Mouse (Mus musculus) heart, adult 11 months (tissue): Measurements from ENCODE around the gene Syce1l.

Experiments
- DNase-seq: peaks from one replicate; pipeline ENCODE4 v3.0.0; 2022

Gene Syce1l

DNA sequence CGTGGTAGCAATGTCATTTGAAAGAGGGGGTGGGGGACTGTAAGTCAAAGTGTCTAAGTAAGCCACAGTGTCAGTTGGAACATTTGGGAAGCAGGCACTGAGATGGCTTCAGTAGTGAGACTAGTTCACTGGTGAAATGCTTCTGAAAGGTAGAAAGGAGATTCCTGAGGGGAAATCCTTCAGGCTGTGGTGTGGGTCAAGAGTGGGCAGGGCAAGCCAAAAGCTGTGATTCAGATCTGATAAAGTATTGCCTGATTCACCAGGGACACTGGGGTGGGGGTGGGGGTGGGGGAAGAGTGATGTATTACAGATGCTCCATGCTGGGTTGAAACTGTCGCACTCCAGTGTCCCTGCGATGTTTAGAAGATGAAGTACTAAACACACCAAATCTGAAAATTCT, 31.6 kb downstream of the Syce1l start:
- peak; percentile 41 for DNase-seq

DNA sequence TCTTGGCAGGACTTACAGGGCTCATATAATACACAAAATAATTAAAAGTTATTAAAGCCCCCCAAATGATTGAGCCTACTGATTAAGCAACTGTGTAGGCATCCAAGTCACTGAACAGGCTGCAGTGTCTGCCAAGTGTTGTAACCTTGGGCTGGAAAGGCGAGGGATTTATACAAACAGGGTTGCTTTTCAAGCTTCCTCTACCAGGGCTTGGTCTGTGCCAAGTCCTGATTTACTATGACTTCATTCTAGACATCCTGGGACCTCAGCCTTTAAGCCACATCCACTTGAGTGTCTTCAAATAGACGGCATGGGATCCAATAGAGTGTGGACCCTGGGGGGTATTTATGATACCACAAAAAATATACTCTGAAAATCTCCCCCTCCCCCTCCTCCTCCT, 32.3 kb downstream of the Syce1l start:
- peak; percentile 46 for DNase-seq

DNA sequence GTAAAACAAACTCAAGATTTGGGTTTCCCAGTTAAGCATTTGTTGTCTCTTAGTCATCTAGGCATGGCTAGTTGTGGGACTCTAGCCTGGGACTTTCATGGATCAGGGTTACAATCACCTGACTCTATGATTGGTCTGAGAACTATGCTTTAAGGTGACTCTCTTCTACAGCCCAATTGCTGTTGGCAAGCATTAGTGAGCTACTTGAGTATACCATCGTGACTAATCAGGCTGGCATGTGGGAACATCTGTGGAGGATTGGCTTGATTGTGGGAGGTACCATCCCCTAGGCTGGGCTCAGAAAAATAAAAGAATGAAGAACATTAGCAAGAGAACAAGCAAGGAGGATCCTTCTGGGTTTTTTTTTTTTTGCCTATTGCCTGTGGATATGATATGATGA, 33.8 kb downstream of the Syce1l start:
- peak; percentile 4 for DNase-seq

DNA sequence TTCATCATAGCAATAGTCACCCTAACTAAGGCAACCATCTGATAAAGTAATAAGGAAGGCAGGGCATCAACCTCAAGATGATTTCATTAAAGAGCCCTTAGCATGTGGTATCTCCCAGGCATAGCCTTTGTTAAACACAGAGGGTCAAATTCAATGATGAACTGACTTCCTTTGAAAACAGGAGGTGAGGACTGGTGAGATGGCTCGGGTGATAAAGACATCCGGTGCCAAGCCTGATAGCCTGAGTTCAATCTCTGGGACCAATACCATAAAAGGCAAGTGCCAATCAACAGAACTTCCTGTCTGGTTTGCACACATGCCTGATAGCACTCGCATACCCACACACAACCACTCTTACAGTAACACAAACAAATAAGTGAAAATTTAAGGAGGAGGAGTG, 36.3 kb downstream of the Syce1l start:
- DNase-seq = peak; percentile 46

DNA sequence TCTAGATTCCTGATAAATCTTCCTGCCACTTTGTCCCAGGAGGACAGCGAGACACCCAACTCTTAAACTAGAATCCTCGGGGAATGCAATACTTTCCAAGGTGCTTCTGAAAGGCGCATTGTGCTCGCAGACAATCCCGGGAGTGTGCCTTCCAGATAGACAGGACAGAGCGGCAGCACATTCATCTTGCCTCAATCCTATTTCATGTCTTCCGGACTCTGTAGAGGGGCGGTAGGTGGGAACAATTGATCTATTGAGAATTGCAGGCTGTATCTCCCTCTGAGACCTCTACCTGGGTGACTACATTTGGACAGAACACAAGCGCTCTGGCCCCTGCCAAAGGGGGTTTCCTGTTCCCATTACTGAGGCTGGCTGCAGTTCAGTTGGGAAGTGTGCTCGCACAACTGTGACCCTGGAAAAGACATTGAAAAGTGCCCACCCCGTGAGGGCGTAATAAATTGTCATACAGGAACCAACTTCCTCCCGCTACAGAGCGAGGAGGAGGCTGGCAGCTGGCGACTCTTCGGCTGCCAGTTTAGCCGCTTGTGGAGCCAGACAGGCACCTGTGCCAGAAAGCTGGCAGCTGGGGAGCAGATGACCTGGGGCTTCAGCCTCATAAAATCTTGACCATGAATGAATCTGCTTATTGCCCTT, 45.0 kb downstream of the Syce1l start:
- DNase-seq = peak; percentile 87

DNA sequence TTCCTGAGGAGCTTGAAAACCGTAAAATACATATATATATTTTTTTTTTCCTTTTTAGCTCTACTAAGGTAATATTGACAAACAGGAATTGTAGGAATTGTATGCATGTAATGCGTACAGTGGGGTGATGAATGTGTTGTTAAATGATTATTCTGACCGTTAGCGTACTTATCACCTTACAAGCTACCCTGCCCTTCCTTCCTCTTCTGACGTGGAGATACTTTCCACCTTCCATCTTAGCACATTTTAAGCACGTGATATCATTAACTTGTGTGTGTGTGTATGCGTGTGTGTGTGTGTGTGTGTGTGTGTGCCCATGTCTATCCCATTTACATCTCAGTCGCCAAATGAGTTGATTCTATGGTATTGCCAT, 45.5 kb downstream of the Syce1l start:
- peak; percentile 3 for DNase-seq

DNA sequence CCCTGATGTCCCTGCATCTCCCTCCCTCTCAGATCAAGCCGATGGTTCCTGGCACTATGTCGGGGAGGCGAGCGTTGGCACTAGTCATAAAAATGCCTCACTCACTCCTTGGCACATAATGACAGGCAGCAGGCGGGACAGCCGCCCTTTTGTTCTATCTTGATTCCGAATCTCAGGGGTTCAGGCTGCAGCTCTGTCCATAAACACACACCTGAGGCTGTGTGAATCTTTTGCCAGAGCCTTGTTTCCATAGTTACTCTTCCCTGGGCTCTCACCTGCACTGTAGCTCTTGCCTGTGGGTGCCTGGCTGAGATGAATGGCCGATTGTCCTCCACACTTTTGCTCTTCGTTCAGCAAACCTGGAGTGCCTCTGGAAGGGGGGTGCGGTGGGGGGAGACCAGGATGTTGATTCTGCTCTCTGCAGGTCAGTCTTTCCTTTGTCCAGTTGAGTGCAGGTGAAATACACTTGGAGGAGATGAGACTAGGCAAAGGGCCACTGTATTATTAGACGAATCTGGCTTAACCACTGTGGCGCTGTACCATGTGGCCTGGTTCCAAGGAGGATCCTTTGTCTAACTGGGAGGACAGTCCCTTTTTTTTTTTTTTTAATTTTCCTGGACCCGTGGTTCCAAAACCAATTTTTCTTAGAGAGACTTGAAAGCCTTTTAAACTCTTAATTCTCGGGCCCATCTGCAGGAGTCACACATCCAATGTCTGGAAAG, 48.8 kb downstream of the Syce1l start:
- DNase-seq = peak; percentile 59

DNA sequence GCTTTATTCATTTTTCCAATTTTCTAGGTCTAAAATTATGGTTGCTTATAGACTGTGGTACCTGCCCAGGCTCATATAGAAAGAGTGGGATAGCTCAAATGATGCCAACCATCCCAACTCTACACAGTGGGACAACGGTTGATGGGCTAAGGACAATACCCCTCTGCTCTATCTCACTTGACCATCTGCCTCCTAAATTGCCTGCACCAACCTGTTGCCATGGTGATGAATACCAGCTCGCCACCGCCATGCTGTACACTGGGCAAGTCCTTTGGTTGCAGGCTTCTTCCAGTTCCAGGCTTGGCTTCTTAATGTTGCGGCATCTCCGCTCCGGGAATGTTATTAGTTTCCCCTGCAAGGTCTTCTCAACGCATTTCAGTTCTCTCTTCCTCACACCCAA, 62.0 kb downstream of the Syce1l start:
- no peak for DNase-seq
